In genomic region chr12:54697003-54697597, GRCm38 (mm10) we compare ENCODE assay signal across 1 mouse cellular context.
TF ChIP-seq lines count a peak whose summit lies in the region.

No protein-coding gene starts in this region.

TF ChIP-seq in CH12.LX, 34 proteins besides CTCF, POLR2A, EP300 and RAD21 (continued from another document):
- TF ChIP-seq E2F4 (IDR thresholded peaks at IDR 0.05; ENCODE audit: insufficient replicate concordance, low read depth, low read length), result no peak
- no peak for TF ChIP-seq MEF2A (IDR thresholded peaks at IDR 0.05; ENCODE audit: borderline replicate concordance, low read depth, low read length)
- TF ChIP-seq JUN (IDR thresholded peaks at IDR 0.05; ENCODE audit: insufficient read depth, low read depth, low read length), result no peak
- TF ChIP-seq KAT2A (IDR thresholded peaks at IDR 0.05; ENCODE audit: insufficient replicate concordance, low read length), result no peak
- TF ChIP-seq SMC3 (IDR thresholded peaks at IDR 0.05; ENCODE audit: low read depth, low read length), result no peak
TF ChIP-seq in CH12.LX: peak in this region for 2.
